Mouse (Mus musculus) cortical plate, adult 2 months (tissue): Measurements from ENCODE around the gene Tmem30c. TPM values are rescaled to one million over a fixed set of nuclear protein-coding genes. Genes with fewer than 3 reads are reported as not detected.

Experiments
- H3K27ac ChIP-seq: fragments of 200-500 bp; 2 replicates; pipeline ENCODE4 v1.5.1; 2012; ENCODE audit warnings: low read length, control low read depth, inconsistent platforms; ENCODE audit not compliant: insufficient read depth
- H3K4me1 ChIP-seq: fragments of 200-500 bp; 2 replicates; pipeline ENCODE4 v1.6.1; 2011; ENCODE audit warnings: low read length; ENCODE audit not compliant: control insufficient read depth, insufficient read depth
- H3K4me3 ChIP-seq: fragments of 200-500 bp; 2 replicates; pipeline ENCODE4 v1.5.1; 2011; ENCODE audit warnings: mild to moderate bottlenecking, low read length, control low read depth; ENCODE audit not compliant: insufficient read depth
- CTCF ChIP-seq: fragments of 200-500 bp; IDR thresholded peaks from 2 replicates; pipeline ENCODE4 v1.5.1; 2011; ENCODE audit warnings: mild to moderate bottlenecking, control low read depth, low read length; ENCODE audit not compliant: insufficient read depth; ENCODE audit errors: extremely low read depth
- POLR2A ChIP-seq: fragments of 200-500 bp; IDR thresholded peaks from 2 replicates; pipeline ENCODE4 v1.6.1; 2011; ENCODE audit warnings: mild to moderate bottlenecking, low read length, control low read depth; ENCODE audit not compliant: insufficient read depth; ENCODE audit errors: extremely low read depth
- polyA plus RNA-seq: library from polyadenylated mRNA; depleted of rRNA; stranded (reverse); fragments of >200 nt; gene quantifications from 2 replicates; pipeline ENCODE4 v1.2.3, GENCODE M21; 2012

Tmem30c gene
- polyA plus RNA-seq, 1 experiment = 1.4 TPM

DNA sequence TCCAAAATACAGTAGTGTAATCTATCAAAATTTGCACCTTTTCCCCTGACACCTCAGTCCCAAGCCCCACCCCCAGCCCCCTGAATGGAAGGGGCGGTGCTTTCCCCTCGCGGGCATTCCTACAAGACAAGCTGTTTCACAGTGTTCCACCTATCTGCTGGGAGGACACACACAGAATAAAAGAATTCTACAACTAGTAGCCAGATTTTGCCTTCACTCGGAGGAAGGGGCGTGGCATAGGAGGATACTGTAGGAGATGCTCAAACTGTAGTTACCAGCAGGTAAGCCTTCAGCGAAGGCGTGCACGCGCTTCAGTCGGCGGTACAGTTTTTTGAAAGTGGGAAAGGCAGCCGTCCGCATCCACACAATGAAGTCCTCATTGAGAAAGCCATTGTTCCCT is 22.9 kb downstream of the Tmem30c start:
- Histone ChIP-seq H3K4me1 (0 out of 2 replicates have a peak, but pooled peaks cover 3% of the 10 kb centered on the region), H3K27ac (no peak overlapping the region), H3K4me3 (no peak overlapping the region)
- no peak for TF ChIP-seq CTCF
- no peak for TF ChIP-seq POLR2A

DNA sequence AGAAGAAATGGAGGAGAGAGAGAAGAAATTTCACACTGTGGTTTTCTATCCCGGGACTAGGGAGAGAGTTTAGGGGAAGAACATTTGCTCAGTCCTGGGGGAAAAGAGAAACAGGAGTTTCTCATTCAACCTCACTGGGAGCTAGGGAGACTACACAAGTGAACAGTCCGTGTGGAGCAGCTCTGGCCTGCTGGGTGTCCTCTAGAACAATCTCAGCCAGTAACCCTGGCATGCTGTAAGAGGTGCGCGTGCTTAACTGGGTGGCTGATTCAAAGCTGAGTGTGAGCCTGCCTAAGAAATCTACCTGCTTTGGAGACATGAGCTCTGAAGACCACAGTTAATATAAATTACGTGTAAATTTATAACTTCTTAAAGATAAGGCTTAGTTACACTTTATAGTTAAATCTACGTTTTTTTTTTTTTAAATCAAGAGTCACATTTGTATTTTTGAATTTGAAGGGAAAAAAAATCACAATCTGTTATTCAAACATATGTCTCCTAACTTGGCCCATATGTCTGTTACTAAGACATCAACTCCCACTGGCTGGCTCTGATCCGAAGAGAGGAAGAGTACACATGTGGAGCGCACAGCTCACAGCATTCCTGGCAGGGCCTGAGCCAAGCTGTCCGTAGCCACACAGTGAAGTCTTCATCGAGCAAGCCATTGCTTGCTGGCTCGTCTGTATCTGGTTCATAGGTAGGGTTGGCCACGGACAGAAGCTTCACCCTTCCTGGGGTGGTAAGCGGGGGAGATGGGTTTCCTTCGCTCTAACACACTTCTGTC is 24.4 kb downstream of the Tmem30c start:
- TF ChIP-seq POLR2A (no peak), CTCF (no peak)
- H3K4me3 ChIP-seq = no peak overlapping the region
- no peak overlapping the region for H3K27ac ChIP-seq
- H3K4me1 ChIP-seq = 0 out of 2 replicates have a peak, but pooled peaks cover 3% of the 10 kb centered on the region

DNA sequence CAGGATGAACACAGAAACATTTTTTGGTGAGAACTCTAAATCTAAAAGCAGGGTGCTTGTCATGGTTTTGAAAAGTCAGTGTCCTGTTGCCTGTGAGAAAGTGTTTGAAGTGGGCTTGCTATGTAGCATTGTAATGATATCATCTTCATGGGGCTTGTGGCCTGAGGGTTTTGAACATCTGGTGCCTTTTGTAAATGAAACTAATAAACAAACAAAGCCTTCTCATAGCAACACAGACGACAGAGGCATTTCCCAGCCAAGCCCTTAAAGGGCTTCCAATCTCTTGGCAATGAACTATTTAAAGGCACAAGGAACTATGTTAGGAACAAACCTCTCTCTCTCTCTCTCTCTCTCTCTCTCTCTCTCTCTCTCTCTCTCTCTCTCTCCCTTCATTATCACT is 25.6 kb downstream of the Tmem30c start:
- H3K27ac ChIP-seq = no peak overlapping the region
- TF ChIP-seq CTCF = no peak
- 0 out of 2 replicates have a peak, but pooled peaks cover 3% of the 10 kb centered on the region for H3K4me1 ChIP-seq
- H3K4me3 ChIP-seq = no peak overlapping the region

DNA sequence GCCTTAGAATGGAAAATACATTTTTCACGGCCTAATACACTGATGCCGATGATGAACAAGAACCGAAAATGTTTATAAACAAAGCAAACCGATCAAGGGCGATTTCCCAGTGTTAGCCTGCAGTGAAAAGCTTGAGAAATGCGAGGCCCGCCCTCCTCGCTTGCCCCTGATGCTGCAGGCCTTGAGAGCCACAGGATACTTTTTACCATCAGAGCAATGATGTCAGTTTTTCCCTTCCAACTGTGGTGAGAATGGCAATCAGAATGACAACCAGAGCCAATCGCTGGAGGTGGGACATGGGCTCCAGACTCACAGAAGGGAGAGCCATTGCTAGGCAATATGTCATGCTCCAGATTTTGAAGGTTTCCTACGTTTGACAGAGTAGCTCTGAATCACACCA is 32.5 kb downstream of the Tmem30c start:
- no peak overlapping the region for H3K27ac ChIP-seq
- H3K4me1 ChIP-seq = no peaks in the 10 kb centered on the region
- TF ChIP-seq POLR2A (no peak), CTCF (no peak)

DNA sequence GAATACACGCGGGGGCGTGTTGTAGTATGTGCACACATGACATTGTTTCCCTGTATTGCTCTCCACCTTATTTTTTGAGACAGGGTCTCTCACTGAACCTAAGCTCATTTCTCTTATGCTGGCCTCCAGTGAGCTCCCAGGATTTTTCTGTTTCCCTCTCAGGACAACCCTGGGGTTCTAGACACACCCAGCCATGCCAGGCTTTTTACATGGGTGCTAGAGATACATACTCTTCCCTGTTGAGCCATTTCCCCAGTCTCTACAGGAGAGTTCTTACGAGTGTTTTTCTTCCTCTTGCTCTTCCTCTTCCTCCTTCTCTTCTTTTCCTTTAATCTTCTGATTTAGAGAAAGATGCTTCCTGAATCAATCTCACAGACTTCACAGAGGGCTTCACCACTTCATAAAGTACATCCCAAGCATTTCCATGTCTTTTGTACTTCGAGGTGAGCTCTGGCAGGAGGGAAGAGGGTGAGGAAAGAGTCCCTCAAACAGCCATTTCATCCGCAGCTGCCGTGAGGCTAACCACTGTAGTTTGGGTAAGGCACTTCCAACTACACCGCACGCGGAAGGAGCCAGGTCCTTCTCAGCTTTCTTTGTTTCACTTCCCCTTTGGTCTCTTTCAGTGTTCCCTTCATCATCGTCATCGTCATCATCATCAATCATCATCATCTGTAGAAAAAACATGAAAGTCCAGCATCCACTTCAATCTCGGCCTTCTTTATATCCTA is 33.1 kb downstream of the Tmem30c start:
- no peak overlapping the region for H3K27ac ChIP-seq
- TF ChIP-seq POLR2A = no peak
- no peak for TF ChIP-seq CTCF
- no peaks in the 10 kb centered on the region for H3K4me1 ChIP-seq
- H3K4me3 ChIP-seq = no peak overlapping the region

More for the DNA sequence above, 32.5 kb downstream of the Tmem30c start:
- no peak overlapping the region for H3K4me3 ChIP-seq

DNA sequence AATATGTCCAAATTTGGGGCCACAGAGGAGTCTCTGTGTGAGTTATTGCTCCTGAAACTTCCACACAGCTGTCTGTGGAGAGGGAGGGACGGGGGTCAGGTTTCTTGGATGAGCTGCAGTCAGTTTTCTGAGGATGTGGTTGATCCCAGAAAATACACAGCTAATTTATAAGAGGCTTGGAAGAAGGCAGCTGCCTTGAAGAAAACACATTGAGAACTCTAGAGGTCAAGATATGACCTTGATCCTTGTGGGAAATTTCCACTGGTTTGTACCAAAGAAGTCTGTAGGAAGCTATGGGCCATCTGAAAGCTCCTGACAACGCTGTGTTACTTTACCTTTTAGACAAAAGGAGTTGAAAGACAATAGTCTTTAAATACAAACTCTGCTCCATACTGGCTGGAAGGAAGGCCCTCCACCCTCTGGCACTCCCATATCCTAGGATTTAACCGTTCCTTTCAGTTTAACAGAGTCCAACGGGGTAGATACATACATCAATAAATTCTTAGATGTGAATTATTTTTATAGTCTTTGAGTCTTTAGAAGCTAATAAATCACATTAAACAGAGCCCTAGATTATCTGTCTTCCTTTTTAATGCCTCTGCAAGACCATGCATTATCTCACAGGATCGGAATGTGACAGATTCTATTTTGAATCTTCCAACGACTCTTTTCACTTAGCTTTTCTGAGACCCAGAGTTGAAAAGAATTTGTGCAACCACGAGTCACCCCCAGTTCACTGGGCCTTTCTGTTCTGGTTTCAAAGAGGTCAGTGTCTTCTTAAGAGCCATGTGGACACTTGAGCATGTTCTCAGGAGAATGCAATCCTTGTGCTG is 40.9 kb downstream of the Tmem30c start:
- Histone ChIP-seq H3K27ac (no peak overlapping the region), H3K4me3 (no peak overlapping the region), H3K4me1 (no peaks in the 10 kb centered on the region)
- TF ChIP-seq POLR2A = no peak
- TF ChIP-seq CTCF = no peak

DNA sequence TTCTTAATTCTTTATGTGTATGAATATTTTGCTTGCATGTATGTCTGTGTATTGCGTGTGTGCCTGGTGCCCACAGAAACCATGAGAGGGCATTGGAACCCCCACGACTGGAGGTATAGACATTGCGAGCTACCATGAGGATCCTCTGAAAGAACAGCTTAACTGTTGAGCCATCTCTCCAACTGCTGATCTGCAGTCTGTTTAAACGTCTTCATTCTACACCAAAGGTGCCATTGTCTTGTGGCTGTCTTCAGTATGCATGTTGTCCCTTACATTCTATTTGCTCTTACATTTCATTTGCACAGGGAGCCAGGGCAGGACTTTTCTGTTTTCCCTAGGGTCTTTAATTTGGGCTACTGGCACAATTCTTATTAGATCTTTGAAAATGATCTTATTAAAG is 41.7 kb downstream of the Tmem30c start:
- Histone ChIP-seq H3K27ac (no peak overlapping the region), H3K4me3 (no peak overlapping the region), H3K4me1 (no peaks in the 10 kb centered on the region)
- TF ChIP-seq POLR2A = no peak
- no peak for TF ChIP-seq CTCF

DNA sequence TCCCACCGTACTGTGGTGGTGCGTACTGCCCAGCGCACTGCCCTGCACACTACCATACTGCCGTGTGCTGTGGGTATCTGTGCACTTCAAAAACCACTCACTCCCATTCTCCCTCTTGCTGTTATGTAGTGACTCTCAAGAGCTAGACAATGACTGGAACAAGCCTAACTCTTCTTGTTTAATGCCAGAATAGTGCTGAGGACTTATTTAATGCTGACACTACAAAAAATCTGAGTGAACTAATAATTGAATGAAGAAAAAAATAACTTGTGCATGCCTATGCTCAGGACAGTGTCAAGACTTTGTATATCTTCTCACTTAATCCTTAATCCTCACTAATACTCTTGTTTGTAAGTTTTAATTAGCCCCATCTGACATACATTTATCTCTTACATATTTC is 45.2 kb downstream of the Tmem30c start:
- TF ChIP-seq CTCF (no peak), POLR2A (no peak)

DNA sequence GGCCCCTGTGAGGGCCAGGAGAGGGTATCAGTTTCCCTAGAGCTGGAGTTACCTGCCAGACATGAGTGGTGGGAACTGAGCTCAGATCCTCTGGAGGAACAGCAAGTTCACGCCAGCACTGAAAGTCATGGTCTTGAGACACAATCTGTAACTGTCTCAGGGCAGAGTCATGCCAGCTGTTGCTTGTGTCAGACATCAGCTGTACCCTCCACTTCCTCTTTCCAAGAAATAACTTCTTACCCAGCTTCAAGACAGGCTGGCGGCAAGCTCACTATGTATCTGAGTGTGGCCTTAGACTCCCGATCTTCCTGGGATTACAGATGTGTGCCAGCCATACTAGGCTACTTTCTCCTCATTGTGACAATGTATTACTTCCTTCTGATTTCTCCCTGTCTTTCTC is 46.1 kb downstream of the Tmem30c start:
- TF ChIP-seq POLR2A (no peak), CTCF (no peak)
- Histone ChIP-seq H3K4me1 (no peaks in the 10 kb centered on the region), H3K4me3 (no peak overlapping the region), H3K27ac (no peak overlapping the region)

More for the DNA sequence above, 45.2 kb downstream of the Tmem30c start:
- H3K4me3 ChIP-seq = no peak overlapping the region
- no peaks in the 10 kb centered on the region for H3K4me1 ChIP-seq
- H3K27ac ChIP-seq = no peak overlapping the region

DNA sequence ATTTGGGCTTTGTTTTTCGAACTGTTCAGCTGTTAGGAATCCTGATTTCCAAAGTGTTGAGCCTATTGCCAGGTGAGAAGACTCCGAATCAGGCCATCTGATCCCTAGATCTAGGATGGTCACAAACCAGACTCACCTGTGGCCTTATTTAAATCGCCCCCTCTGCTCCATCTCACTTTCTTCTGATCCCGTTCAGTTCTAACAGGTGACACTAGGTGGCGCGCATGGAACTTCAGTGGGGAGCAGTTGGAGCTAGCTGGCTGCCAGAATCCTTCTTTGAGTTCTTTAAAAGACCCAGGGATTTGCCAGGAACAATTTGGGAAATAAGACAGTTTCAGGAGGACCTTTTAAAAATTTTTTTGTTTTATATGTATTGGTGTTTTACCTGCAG is 48.8 kb downstream of the Tmem30c start:
- H3K4me3 ChIP-seq = no peak overlapping the region
- no peaks in the 10 kb centered on the region for H3K4me1 ChIP-seq
- TF ChIP-seq CTCF (peak; percentile 89), POLR2A (no peak)
- no peak overlapping the region for H3K27ac ChIP-seq
